15 mouse cellular contexts compared by ENCODE assay signal in genomic region chr10:126521836-126522815, GRCm38 (mm10).
DNase-seq lines count a peak whose midpoint lies in the region; ATAC-seq and TF ChIP-seq lines count a peak whose summit lies in the region.
"Had no signal": no experiment of that assay in that cellular context is flagged by ENCODE, and none has a peak within 500 bp of the region (broad histone marks: within the 10 kb centered on the region; RNA-seq: fewer than 3 reads in every experiment).

No protein-coding gene starts in this region.

- H3K4me1 ChIP-seq in kidney, postnatal 0 days (replicated peaks; ENCODE audit: insufficient read depth, low read length): no peaks in the 10 kb centered on the region
- H3K4me1 ChIP-seq in kidney, embryonic 14.5 days (ENCODE audit: control insufficient read depth, insufficient read depth, low read length): 0 out of 2 replicates have a peak, but pooled peaks cover 10% of the 10 kb centered on the region
- peaks cover 22% of the 10 kb centered on the region for H3K4me1 ChIP-seq in embryonic facial prominence, embryonic 12.5 days
- H3K4me1 ChIP-seq in limb, embryonic 14.5 days (ENCODE audit: control insufficient read depth, insufficient read depth, low read length): peaks cover 11% of the 10 kb centered on the region

- DNase-seq in adrenal gland, adult 2 months: peak; percentile 15
- DNase-seq in adrenal gland, postnatal 10 days: no peak
- DNase-seq in kidney, postnatal 0 days (ENCODE audit: low spot score): peak; percentile 33
- DNase-seq in limb, embryonic 14.5 days (ENCODE audit: low spot score): peak; percentile 72
- DNase-seq in lung, postnatal 14 days: no peak
- no peak for DNase-seq in right cerebral cortex, postnatal 14 days
- DNase-seq: adrenal gland, postnatal 14 days; kidney, adult 11 months; liver, postnatal 0 days; thymus, postnatal 14 days had no signal

- WGBS in kidney, postnatal 0 days: 38% methylated on average over 7 of the region's 7 CpGs
- 48% methylated on average over 7 of the region's 7 CpGs for WGBS in kidney, embryonic 14.5 days
- WGBS in embryonic facial prominence, embryonic 12.5 days: 21% methylated on average over 7 of the region's 7 CpGs
- WGBS in limb, embryonic 14.5 days: 18% methylated on average over 7 of the region's 7 CpGs

- H3K36me3 ChIP-seq in kidney, postnatal 0 days (ENCODE audit: insufficient read depth, low read length): no peaks in the 10 kb centered on the region
- H3K36me3 ChIP-seq in kidney, embryonic 14.5 days (ENCODE audit: control insufficient read depth, insufficient read depth, low read length): no peaks in the 10 kb centered on the region
- no peaks in the 10 kb centered on the region for H3K36me3 ChIP-seq in embryonic facial prominence, embryonic 12.5 days
- H3K36me3 ChIP-seq in limb, embryonic 14.5 days (ENCODE audit: control insufficient read depth, insufficient read depth, low read length): no peaks in the 10 kb centered on the region

- TF ChIP-seq POLR2A in limb, embryonic 14.5 days (IDR thresholded peaks at IDR 0.05; ENCODE audit: borderline replicate concordance, extremely low read depth, insufficient read depth, insufficient read length): no peak

- H3K9ac ChIP-seq in kidney, postnatal 0 days (ENCODE audit: low read depth, low read length): no peak overlapping the region
- H3K9ac ChIP-seq in kidney, embryonic 14.5 days (ENCODE audit: low read depth, low read length): no peak overlapping the region
- H3K9ac ChIP-seq in embryonic facial prominence, embryonic 12.5 days: no peak overlapping the region
- H3K9ac ChIP-seq in limb, embryonic 14.5 days (ENCODE audit: low read depth, low read length, severe bottlenecking): no peak overlapping the region
- H3K9ac ChIP-seq: liver, postnatal 0 days had no signal

- H3K4me2 ChIP-seq in kidney, postnatal 0 days (ENCODE audit: low read length): no peak overlapping the region
- H3K4me2 ChIP-seq in kidney, embryonic 14.5 days (replicated peaks; ENCODE audit: low read depth, low read length): no peak overlapping the region
- 0 out of 2 replicates have a peak overlapping the region, but pooled peaks have one; percentile 8 for H3K4me2 ChIP-seq in embryonic facial prominence, embryonic 12.5 days (replicated peaks)
- H3K4me2 ChIP-seq in limb, embryonic 14.5 days (replicated peaks; ENCODE audit: low read depth, low read length, severe bottlenecking): no peak overlapping the region

- TF ChIP-seq CTCF in kidney, postnatal 0 days (IDR thresholded peaks at IDR 0.05; ENCODE audit: low read depth): no peak

- no peaks in the 10 kb centered on the region for H3K9me3 ChIP-seq in kidney, postnatal 0 days (replicated peaks; ENCODE audit: low read length)
- H3K9me3 ChIP-seq in kidney, embryonic 14.5 days (ENCODE audit: control insufficient read depth, low read length): no peaks in the 10 kb centered on the region
- H3K9me3 ChIP-seq in embryonic facial prominence, embryonic 12.5 days: no peaks in the 10 kb centered on the region
- no peaks in the 10 kb centered on the region for H3K9me3 ChIP-seq in limb, embryonic 14.5 days (ENCODE audit: control insufficient read depth, low read length)

- H3K4me3 ChIP-seq in kidney, postnatal 0 days (replicated peaks; ENCODE audit: low read depth, low read length): no peak overlapping the region
- H3K4me3 ChIP-seq in kidney, embryonic 14.5 days (ENCODE audit: low read length): no peak overlapping the region
- H3K4me3 ChIP-seq in embryonic facial prominence, embryonic 12.5 days: no peak overlapping the region
- no peak overlapping the region for H3K4me3 ChIP-seq in limb, embryonic 14.5 days (replicated peaks; ENCODE audit: low read length)
- H3K4me3 ChIP-seq: erythroblast, embryonic 14.5 days; layer of hippocampus, adult 2 months had no signal

- H3K27ac ChIP-seq in kidney, postnatal 0 days: no peak overlapping the region
- H3K27ac ChIP-seq in kidney, embryonic 14.5 days (ENCODE audit: low read depth, low read length): no peak overlapping the region
- H3K27ac ChIP-seq in embryonic facial prominence, embryonic 12.5 days: peak overlapping the region; percentile 72
- H3K27ac ChIP-seq in limb, embryonic 14.5 days (replicated peaks; ENCODE audit: low read depth, low read length): peak overlapping the region; percentile 53
- H3K27ac ChIP-seq: layer of hippocampus, adult 2 months; macrophage had no signal

- H3K27me3 ChIP-seq in kidney, postnatal 0 days (ENCODE audit: insufficient read depth, low read length): no peaks in the 10 kb centered on the region
- H3K27me3 ChIP-seq in kidney, embryonic 14.5 days (ENCODE audit: control insufficient read depth, insufficient read depth, low read length): no peaks in the 10 kb centered on the region
- no peaks in the 10 kb centered on the region for H3K27me3 ChIP-seq in embryonic facial prominence, embryonic 12.5 days
- no peaks in the 10 kb centered on the region for H3K27me3 ChIP-seq in limb, embryonic 14.5 days (ENCODE audit: control insufficient read depth, insufficient read depth, low read length)

- no peak for ATAC-seq in kidney, postnatal 0 days (replicated peaks; ENCODE audit: low FRiP score, low read depth)
- ATAC-seq in kidney, embryonic 14.5 days (ENCODE audit: low FRiP score, low TSS enrichment): no peak
- 0 out of 2 replicates have a peak, but pooled peaks have one; percentile 44 for ATAC-seq in embryonic facial prominence, embryonic 12.5 days (ENCODE audit: insufficient number of reproducible peaks, insufficient read depth, low FRiP score, low TSS enrichment)
- ATAC-seq in limb, embryonic 14.5 days (ENCODE audit: low FRiP score, low read depth): peak; percentile 56
- ATAC-seq: liver, postnatal 0 days had no signal

Comparison
In these comparisons a context has a peak if more than half of its experiments do, and no peak if none do; other contexts are left out.
1. DNase-seq: peak in adrenal gland, adult 2 months (single experiment), kidney, postnatal 0 days (single experiment) and limb, embryonic 14.5 days (single experiment); none in adrenal gland, postnatal 10 days (single experiment), lung, postnatal 14 days (single experiment) and right cerebral cortex, postnatal 14 days (single experiment).
2. ATAC-seq: peak in embryonic facial prominence, embryonic 12.5 days (single experiment) and limb, embryonic 14.5 days (single experiment); none in kidney, postnatal 0 days (single experiment) and kidney, embryonic 14.5 days (single experiment).
3. H3K27ac ChIP-seq: peak in embryonic facial prominence, embryonic 12.5 days (single experiment) and limb, embryonic 14.5 days (single experiment); none in kidney, postnatal 0 days (single experiment) and kidney, embryonic 14.5 days (single experiment).